Mouse (Mus musculus) heart, postnatal 0 days (tissue): Measurements from ENCODE around the gene Emc3.

Experiments used
- CTCF ChIP-seq: IDR thresholded peaks from 2 replicates; pipeline ENCODE4 v1.5.1; 2016; ENCODE audit warnings: antibody characterized with exemption, control low read depth, low read depth
- EP300 ChIP-seq: IDR thresholded peaks from 2 replicates; pipeline ENCODE4 v1.6.1; 2016; ENCODE audit warnings: antibody characterized with exemption, low read depth

DNA sequence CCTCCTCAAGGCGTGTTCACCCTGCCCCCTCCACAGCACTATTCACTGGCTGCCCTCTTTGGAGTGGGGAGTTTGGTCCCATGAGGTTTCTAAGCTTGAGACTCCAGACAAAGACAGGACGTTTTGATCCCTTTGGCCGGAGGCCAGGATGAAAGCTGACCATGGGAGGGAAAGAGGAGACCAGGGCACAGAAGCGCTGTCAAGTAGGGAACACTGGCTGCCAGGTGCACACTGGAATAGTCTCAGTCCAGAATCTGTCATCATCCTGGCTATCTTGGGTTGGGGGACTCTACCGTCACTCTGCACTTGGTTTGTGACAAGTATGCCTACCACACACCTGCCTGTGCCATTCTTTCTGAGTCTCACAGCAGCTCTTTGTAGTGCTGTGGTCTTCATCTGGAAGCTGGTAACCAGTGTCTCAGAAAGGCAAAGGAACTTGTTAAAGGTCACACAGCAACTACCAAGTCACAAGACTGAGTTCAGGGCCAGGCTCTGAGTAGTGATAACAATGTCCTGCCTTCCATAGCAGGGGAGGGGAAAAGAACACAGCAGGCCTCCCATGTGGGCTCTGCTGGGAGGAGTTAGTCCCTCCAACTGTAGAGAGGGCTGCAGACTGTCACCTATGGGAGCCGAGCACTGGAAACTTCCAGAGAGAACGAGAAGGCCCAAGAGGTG, 23.0 kb downstream of the Emc3 start:
- TF ChIP-seq EP300 (no peak), CTCF (no peak)
